Mouse (Mus musculus) liver, adult 2 months (tissue): ENCODE measurements at regions not wholly inside any gene's neighbourhood (a gene's known extent, or its start where the extent isn't known, plus 50 kb on each side); places are given as distances from the start of the nearest gene placed in this dataset.

ENCODE experiments used
- CTCF ChIP-seq: fragments of 200-500 bp; IDR thresholded peaks from 2 replicates; pipeline ENCODE4 v1.5.1; 2011; ENCODE audit warnings: low read depth, low read length, control low read depth
- POLR2A ChIP-seq: fragments of 200-500 bp; IDR thresholded peaks from 2 replicates; pipeline ENCODE4 v1.6.1; 2011; ENCODE audit warnings: low read length, control low read depth; ENCODE audit not compliant: insufficient read depth; ENCODE audit errors: extremely low read depth

GRCm38 (mm10) chr7:74734941-74735340 lies 180.4 kb upstream of the Slco3a1 start:
- no peak for TF ChIP-seq CTCF
- no peak for TF ChIP-seq POLR2A
